Mouse (Mus musculus): ENCODE data around the gene Pik3r3. TPM values are rescaled to one million over a fixed set of nuclear protein-coding genes. Genes with fewer than 3 reads are reported as not detected.
A peak's percentile ranks its signal among the peaks of the same experiment; 100 is the strongest.

The Pik3r3 gene
- polyA plus RNA-seq, 1 experiment: 26.0 TPM

DNA sequence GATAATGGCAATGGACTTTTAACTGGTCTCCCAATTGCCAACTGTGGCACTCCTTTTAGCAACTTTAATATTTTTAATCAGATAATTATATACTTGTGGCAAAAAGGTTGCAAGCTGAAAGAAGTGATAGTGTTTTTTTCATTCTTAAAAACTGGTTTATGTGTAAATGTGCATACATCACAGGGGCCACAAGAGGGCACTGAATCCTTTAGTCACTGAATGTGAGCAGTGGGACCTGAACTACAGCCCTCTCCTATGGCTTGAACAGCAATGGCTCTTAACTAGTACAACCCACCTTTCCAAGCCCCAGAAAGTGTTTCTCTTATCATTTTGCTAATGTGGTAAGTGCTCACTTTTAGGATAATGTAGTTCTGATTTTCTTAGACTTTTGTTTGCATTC, 120.7 kb downstream of the Pik3r3 start:
- H3K4me1 ChIP-seq (replicated peaks; ENCODE audit: control insufficient read depth, insufficient read depth, low read length): no peaks in the 10 kb centered on the region
- no peaks in the 10 kb centered on the region for H3K36me3 ChIP-seq (ENCODE audit: control insufficient read depth, insufficient read depth, low read length)
- H3K27ac ChIP-seq (ENCODE audit: control insufficient read depth, insufficient read depth, low read length): no peak overlapping the region
- no peak overlapping the region for H3K4me3 ChIP-seq (ENCODE audit: control insufficient read depth, insufficient read depth, low read length)
- TF ChIP-seq CTCF (IDR thresholded peaks at IDR 0.05; ENCODE audit: borderline replicate concordance, control insufficient read depth, extremely low read depth, insufficient read depth, low read length, poor library complexity) (no peak), POLR2A (IDR thresholded peaks at IDR 0.05; ENCODE audit: control insufficient read depth, extremely low read depth, insufficient read depth, low read length, poor library complexity) (no peak)
- H3K27me3 ChIP-seq (ENCODE audit: control insufficient read depth, insufficient read depth, low read length): no peaks in the 10 kb centered on the region
- peak; percentile 40 for DNase-seq

DNA sequence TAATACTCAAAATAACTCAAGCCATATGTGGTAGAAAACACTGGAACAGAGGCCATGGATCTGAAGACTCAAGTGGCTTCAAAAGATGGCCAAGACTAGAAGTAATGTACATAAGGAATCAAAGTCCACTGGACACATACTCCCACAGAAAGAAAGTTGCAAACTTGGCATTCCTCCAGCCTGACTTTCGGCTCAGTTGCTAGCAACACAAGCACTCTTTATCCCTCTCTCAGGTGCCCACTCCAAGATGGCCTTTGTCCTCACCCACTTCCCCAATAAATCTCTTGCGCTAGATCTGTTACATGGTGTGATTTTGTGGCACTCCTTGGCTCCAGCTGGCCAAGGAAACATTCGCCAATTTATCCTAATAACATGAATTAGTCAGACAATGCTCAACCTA, 131.1 kb downstream of the Pik3r3 start:
- no peak overlapping the region for H3K27ac ChIP-seq (ENCODE audit: control insufficient read depth, insufficient read depth, low read length)
- no peaks in the 10 kb centered on the region for H3K36me3 ChIP-seq (ENCODE audit: control insufficient read depth, insufficient read depth, low read length)
- H3K27me3 ChIP-seq (ENCODE audit: control insufficient read depth, insufficient read depth, low read length): no peaks in the 10 kb centered on the region
- H3K4me3 ChIP-seq (ENCODE audit: control insufficient read depth, insufficient read depth, low read length): no peak overlapping the region
- no peak for DNase-seq
- 92% methylated on average over 3 of the region's 3 CpGs for WGBS
- no peaks in the 10 kb centered on the region; the same call in 1 of the 2 replicates for H3K4me1 ChIP-seq (replicated peaks; ENCODE audit: control insufficient read depth, insufficient read depth, low read length)
- TF ChIP-seq POLR2A (IDR thresholded peaks at IDR 0.05; ENCODE audit: control insufficient read depth, extremely low read depth, insufficient read depth, low read length, poor library complexity) (no peak), CTCF (IDR thresholded peaks at IDR 0.05; ENCODE audit: borderline replicate concordance, control insufficient read depth, extremely low read depth, insufficient read depth, low read length, poor library complexity) (no peak)

Other genes with a start within 250 kb of the Pik3r3 start
- 77.2 and 88.1 TPM in 2 replicates for gene Faah, start 203.7 kb upstream of the Pik3r3 start, polyA plus RNA-seq (2012; rRNA removed)
- 15.9 and 19.1 TPM in 2 replicates for gene Nsun4, start 167.7 kb upstream of the Pik3r3 start, polyA plus RNA-seq (2012; rRNA removed)
- gene Uqcrh, start 146.5 kb upstream of the Pik3r3 start, polyA plus RNA-seq (2012; rRNA removed): 133 and 213 TPM in 2 replicates
- 66.1 and 67.1 TPM in 2 replicates for gene Lrrc41, start 146.3 kb upstream of the Pik3r3 start, polyA plus RNA-seq (2012; rRNA removed)
- 12.7 and 15.4 TPM in 2 replicates for gene Rad54l, start 97.9 kb upstream of the Pik3r3 start, polyA plus RNA-seq (2012; rRNA removed)
- 36.1 and 40.1 TPM in 2 replicates for gene Pomgnt1, start 97.8 kb upstream of the Pik3r3 start, polyA plus RNA-seq (2012; rRNA removed)
- 0.88 and 1.1 TPM in 2 replicates for gene Lurap1, start 70.3 kb upstream of the Pik3r3 start, polyA plus RNA-seq (2012; rRNA removed)
- 3.0 and 4.1 TPM in 2 replicates for gene Tspan1, start 54.0 kb upstream of the Pik3r3 start, polyA plus RNA-seq (2012; rRNA removed)
- not detected in 2 replicates for gene 1700042G07Rik, start 48.2 kb upstream of the Pik3r3 start, polyA plus RNA-seq (2012; rRNA removed)
- gene Gm49337, start 48.2 kb upstream of the Pik3r3 start, polyA plus RNA-seq (2012; rRNA removed): not detected in 2 replicates
- gene Mast2, start 242.6 kb downstream of the Pik3r3 start, polyA plus RNA-seq (2012; rRNA removed): 110 and 137 TPM in 2 replicates